Mouse (Mus musculus) CH12.LX (cell line): ENCODE measurements around the gene Cd5.

ENCODE experiments used
- CTCF ChIP-seq, 2 experiments: IDR thresholded peaks in 1 of 2; conservative IDR thresholded peaks in 1 of 2; 2 replicates each; pipeline ENCODE4 v1.5.1; 2011 to 2012; ENCODE audit warnings: low read depth in 2 of 2, low read length in 2 of 2, improper control_type of control experiment in 1 of 2, inconsistent platforms in 1 of 2, mild to moderate bottlenecking in 1 of 2, moderate library complexity in 1 of 2
- E2F4 ChIP-seq: IDR thresholded peaks from 2 replicates; pipeline ENCODE4 v1.6.1; 2011; ENCODE audit warnings: low read depth, low read length, improper control_type of control experiment; ENCODE audit not compliant: insufficient replicate concordance
- EP300 ChIP-seq: IDR thresholded peaks from 2 replicates; pipeline ENCODE4 v1.6.1; 2011; ENCODE audit warnings: low read length, improper control_type of control experiment
- MEF2A ChIP-seq: IDR thresholded peaks from 2 replicates; pipeline ENCODE4 v1.6.1; 2014; ENCODE audit warnings: low read depth, mild to moderate bottlenecking, inconsistent platforms, low read length, improper control_type of control experiment, borderline replicate concordance
- MYC ChIP-seq: IDR thresholded peaks from 2 replicates; pipeline ENCODE4 v1.6.1; 2011; ENCODE audit warnings: low read depth, mild to moderate bottlenecking, improper control_type of control experiment, low read length
- POLR2A ChIP-seq: IDR thresholded peaks from 2 replicates; pipeline ENCODE4 v1.6.1; 2011; ENCODE audit warnings: low read depth, mild to moderate bottlenecking, improper control_type of control experiment, low read length
- RAD21 ChIP-seq: IDR thresholded peaks from 2 replicates; pipeline ENCODE4 v1.6.1; 2011; ENCODE audit warnings: low read depth, mild to moderate bottlenecking, low read length, improper control_type of control experiment, moderate library complexity
- UBTF ChIP-seq: IDR thresholded peaks from 2 replicates; pipeline ENCODE4 v1.6.1; 2012; ENCODE audit warnings: low read depth, mild to moderate bottlenecking, inconsistent platforms, low read length, improper control_type of control experiment, moderate library complexity
- ZMIZ1 ChIP-seq: IDR thresholded peaks from 2 replicates; pipeline ENCODE4 v1.6.1; 2012; ENCODE audit warnings: low read depth, mild to moderate bottlenecking, inconsistent platforms, low read length, improper control_type of control experiment

DNA sequence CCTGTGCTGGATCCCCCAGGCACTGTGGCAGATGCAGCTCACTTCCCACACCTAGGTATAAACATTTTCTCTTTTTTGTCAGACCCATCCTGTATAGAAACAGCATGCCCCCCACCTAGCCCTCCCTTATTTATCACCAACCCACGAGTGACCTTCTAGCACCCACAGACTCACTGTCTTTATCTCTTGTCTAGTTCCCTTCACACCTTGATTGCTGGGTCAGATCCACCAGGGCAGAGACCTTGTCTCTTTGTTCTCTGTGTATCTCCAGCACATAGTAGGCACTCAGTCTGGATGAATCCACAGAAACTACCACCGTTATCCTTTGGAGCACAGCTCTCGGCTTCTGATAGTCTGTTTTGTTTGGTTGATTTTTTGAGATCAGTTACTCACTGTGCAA lies 3.7 kb downstream of the Cd5 start:
- TF ChIP-seq EP300: no peak
- no peak for TF ChIP-seq MYC
- no peak for TF ChIP-seq CTCF (conservative IDR thresholded peaks at IDR 0.05 in 1 of 2, IDR thresholded peaks at IDR 0.05 in 1 of 2; ENCODE audit: low read depth in 2 of 2, low read length in 2 of 2)
- no peak for TF ChIP-seq POLR2A
- TF ChIP-seq MEF2A: no peak
- TF ChIP-seq RAD21: no peak
- no peak for TF ChIP-seq ZMIZ1
- TF ChIP-seq E2F4: no peak
- no peak for TF ChIP-seq UBTF
